Mouse (Mus musculus) left cerebral cortex, postnatal 36 days (tissue): ENCODE measurements around the gene Akr1b10. TPM values are rescaled to one million over a fixed set of nuclear protein-coding genes. Genes with fewer than 3 reads are reported as not detected.
"Not testable (repeated sequence)": the region's sequence is repeated elsewhere in the genome, so short reads cannot be mapped to it uniquely, and the experiment has no call there.

Source experiments
- DNase-seq, 2 experiments: peaks; one replicate each; pipeline ENCODE4 v3.0.0; 2021 to 2022; ENCODE audit warnings: low spot score in 2 of 2, mixed read lengths in 1 of 2
- intact Hi-C: fragments of 180-260 bp; cut with DNase I; formaldehyde crosslinking; loops from one replicate; pipeline ENCODE4 v1.15.1; 2025
- total RNA-seq, 2 experiments: library from RNA; stranded (reverse); gene quantifications; 2 replicates each; pipeline ENCODE4 v1.2.3; 2021

The Akr1b10 gene
- 10 to 100 TPM; 19.7 to 21.6 TPM for total RNA-seq

DNA sequence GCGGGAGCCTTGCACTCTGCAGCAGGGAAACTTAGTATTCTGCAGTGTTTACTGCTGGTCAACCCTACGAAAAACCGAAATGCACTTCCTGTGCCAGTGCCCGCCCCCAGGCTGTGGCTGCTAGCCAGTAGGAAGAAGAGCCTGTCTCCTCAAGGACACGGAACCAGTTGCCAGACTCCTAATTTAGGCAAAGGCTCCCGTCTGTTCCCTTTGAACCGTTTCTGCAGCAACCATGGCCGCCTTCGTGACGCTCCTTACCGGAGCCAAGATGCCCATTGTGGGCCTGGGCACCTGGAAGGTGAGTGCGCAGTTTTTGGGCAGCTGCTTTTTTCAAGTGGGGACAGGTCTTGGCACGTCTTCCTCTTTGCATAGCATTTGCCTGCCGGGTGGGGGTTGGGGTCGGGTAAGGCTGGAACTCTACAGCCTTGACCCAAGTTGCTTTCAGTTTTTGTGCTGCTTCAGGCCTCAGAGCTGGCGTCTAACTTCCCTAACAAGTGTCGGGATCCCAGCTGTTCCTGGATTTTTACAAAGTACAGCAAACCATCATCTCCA lies at the start of gene Akr1b10:
TSS of gene Akr1b10 (plus strand) at position 109 of the 552 bp plus-strand sequence.
- intact Hi-C loops = no loop called here
- DNase-seq = peak; percentile 77 to 83

GRCm38 (mm10) chr6:34334673-34335072 lies 49.3 kb upstream of the Akr1b10 start:
- no peak for DNase-seq
- intact Hi-C loops = no loop called here

- no peak for DNase-seq
- intact Hi-C loops = no loop called here
These were observed 46.2 kb upstream of the Akr1b10 start for GRCm38 (mm10) chr6:34337799-34338198.

- intact Hi-C loops = no loop called here
- DNase-seq = no peak
These were observed 42.0 kb upstream of the Akr1b10 start for GRCm38 (mm10) chr6:34341991-34342390.

GRCm38 (mm10) chr6:34342476-34342875 lies 41.5 kb upstream of the Akr1b10 start:
- DNase-seq = no peak
- intact Hi-C loops = no loop called here

- intact Hi-C loops = no loop called here
- no peak for DNase-seq
These were observed 40.6 kb upstream of the Akr1b10 start for GRCm38 (mm10) chr6:34343426-34343825.

DNA sequence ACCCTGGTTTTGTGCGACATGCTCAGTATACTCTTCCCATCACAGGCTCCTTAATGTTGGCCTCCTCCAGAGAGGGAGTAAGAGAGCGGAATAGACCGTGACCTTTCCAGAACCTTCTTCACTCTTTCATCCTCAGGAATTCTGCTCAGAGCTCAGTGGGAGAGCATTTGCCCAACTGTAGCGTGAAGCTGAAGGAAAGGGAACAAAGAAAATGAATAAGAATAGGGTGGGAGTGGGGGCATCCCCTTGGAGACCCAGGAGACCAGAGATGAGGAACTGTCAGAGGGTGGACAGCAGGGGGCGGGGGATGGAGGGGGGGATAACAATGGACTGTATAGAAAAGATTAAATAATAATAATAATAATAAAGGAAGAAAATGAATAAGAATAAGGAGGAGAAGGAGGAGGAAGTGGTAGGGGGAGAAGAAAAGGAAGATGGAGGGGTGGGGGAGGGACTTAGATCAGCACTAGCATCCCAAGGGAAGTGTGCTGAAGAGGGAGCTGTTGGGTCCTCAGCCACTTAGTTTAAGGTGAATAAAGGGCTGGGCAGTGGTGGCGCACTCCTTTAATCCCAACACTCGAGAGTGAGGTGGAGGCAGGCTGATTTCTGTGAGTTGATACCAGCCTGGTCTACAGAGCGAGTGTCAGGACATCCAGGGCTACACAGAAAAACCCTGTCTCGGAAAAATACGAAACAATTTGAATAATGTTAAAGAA lies 39.7 kb upstream of the Akr1b10 start:
- intact Hi-C loops = no loop called here

GRCm38 (mm10) chr6:34344935-34345334 lies 39.1 kb upstream of the Akr1b10 start:
- intact Hi-C loops = no loop called here

More for the DNA sequence above, 39.7 kb upstream of the Akr1b10 start:
- no peak for DNase-seq

GRCm38 (mm10) chr6:34346096-34346898 lies 37.7 kb upstream of the Akr1b10 start:
- peak; percentile 69 to 79 for DNase-seq
- intact Hi-C loops = loop anchor here (2.0 kb wide), 1 partner anchor 53 kb away; no protein-coding TSS in a partner anchor

More at GRCm38 (mm10) chr6:34344935-34345334, 39.1 kb upstream of the Akr1b10 start:
- DNase-seq = no peak

- DNase-seq = no peak
- intact Hi-C loops = no loop called here
These were observed 33.9 kb upstream of the Akr1b10 start for GRCm38 (mm10) chr6:34350037-34350699.

DNA sequence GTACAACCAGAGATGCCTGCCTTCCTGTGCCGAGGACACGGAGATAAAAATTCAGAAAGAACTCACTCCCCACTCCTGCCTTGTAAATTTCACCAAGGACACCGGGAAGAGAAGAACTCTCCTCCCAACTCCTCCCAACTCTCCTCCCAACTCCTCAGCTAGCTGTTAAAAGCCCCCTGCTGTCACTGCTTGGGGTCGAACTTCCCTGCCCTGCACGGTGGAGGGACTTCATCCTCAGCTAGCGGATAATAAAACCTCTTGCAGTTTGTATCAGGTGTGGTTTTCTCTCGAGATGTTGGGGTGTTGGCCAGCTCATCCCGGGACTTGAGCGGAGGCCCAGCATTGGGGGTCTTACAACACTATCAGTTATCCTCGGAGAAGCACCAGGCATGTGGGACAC lies 32.5 kb upstream of the Akr1b10 start:
- intact Hi-C loops, DNase-seq: not testable (repeated sequence)

GRCm38 (mm10) chr6:34352401-34352800 lies 31.6 kb upstream of the Akr1b10 start:
- intact Hi-C loops = no loop called here
- no peak for DNase-seq

DNA sequence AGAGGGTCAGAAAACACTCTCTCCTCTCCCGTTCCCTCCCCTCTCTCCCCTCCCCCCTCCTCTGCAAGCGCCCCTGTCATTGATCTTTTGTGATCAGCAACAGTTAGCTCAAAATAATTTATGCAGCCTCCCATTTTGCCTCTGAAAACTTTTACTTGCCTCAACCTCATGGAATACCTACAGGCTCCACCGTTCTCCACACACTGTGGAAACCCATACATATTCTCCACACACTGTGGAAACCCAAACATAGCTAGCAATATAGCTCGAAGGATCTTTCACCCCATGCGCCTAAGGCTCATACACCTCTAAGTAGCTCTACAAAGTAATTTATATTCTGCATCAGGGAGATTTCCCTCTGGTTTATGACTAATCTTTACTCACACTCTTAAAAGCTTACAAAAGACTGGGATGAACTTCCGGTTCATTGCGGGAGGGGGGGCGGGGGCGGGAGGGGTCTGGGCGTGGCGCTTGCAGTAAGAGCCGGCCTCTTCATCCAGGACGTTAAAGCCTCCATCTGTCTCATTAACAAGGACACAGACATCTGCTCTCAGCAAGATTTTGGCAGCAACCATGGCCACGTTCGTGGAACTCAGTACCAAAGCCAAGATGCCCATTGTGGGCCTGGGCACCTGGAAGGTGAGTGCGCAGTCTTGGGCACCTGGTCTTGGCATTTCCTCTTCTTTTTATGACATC lies 30.2 kb upstream of the Akr1b10 start, which contains the start of gene Akr1b8:
TSS of gene Akr1b8 (plus strand) at position 462 of the 696 bp plus-strand sequence.
- intact Hi-C loops = no loop called here
- DNase-seq = no peak

DNA sequence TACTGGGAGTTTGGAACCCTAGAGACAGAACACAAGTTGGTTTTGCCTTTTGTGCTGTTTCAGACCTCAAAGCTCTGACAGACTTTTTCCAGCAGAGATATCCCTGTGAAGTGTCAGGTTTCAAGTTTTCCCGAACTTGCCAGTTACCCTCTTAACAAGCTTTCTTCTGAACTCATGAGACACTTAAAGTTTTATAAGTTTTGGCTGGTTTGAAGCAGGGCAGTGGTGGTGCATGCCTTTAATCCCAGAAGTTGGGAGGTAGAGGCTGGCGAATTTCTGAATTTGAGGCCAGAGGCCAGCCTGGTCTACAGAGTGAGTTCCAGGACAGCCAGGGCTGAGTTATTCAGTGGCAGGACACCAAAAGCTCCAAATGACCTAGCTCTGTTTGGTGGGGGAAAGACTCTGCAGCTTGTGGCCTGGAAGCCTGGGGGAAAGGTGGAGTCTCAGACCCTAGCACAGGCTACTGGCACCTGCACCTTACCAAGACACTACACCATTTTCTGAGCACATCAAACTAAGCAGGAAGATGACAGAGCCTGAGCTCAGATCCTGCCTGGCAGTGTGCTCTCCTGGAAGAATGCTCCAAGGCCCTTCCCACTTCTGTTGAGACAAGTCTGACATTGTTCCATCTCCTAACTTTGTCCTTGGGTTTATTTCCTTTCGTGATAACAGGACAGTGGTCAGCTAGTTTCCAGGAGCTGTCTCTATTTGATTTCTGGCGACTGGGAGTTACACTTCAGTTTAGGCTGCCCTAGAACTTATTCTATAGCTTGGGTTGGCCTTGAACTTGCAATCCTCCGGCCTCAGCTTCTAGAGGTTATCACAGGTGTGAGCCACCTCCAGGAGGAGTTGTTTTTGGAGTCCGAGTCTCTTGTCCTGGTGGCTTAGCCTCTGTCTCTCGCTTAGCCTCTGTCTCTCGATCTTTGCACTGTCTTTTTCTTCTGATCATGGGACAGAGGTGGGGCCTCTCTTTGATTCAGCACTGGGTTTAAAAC lies 29.4 kb upstream of the Akr1b10 start:
- intact Hi-C loops = no loop called here
- DNase-seq = no peak

DNA sequence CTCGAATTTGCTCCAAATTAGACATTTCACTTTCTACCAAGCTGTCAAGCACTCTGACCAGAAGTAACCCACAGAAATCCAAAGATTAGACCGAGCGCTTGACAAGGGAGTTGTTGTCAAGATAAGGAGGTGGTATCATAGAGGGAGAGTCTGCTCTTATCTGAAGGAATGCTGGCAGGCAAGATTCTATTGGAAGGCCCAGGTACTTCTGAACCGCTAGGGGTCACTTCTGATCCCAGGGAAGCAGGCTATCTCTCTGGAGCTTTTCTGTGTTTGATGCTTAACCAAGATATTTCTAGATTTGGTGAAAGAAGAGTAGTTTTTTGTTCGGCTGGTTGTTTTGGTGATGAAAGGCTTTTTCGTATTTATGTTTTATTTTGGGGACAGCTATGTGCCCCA lies 28.7 kb upstream of the Akr1b10 start:
- DNase-seq = no peak
- intact Hi-C loops = no loop called here

DNA sequence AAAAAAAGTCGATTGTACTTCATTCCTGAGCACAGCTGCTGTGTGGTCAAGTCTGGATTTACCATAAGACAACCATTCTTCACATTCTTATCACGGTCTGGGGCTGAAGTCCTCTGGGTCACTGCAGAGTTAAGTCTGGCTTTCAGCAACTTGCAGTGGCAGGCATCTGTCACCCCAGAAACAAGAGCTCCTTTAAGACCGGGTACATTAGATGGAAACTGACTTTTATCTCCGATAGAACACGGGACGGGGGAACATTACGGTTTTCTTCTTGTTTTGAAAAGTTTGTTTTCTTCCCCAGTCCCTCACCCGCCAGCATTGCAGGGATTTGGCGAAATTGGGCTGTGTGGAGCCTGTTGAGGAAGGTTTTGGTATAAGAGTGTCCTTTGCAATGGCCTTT lies 28.2 kb upstream of the Akr1b10 start:
- intact Hi-C loops = no loop called here
- DNase-seq = no peak

DNA sequence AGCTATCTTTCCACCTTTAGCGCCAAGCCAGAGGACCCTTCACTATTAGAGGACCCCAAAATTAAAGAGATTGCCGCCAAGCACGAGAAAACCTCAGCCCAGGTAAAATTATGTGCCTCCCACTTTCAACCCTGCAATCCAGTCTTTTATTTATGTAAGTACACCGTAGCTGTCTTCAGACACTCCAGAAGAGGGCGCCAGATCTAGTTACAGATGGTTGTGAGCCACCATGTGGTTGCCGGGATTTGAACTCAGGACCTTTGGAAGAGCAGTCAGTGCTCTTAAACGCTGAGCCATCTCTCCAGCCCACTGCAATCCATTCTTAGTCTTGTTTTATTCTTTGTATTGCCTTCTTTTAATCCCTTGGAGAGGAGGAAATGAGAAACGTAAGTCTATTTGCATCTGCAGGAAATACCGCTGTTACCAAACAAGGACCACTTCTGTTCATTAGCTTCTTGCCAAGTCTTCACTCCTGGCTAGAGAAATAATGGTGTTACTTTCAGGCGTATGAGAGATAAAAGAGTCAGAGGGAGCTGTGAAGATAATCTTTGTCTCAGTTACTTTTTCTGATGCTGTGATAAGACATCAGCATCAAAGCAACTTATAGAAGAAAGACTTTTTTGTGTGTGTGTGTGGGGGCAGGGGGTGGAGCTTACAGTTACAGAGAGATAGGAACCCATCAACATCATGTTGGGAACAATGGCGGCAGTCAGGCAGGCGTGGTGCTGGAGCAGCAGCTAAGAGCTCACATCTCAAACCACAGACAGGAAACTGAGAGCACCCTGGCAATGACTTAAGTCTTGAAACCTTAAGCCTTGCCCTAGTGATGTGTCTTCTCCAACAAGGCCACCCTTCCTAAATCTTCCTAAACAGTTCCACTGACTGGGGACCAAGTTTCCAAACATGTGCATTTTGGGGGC lies 19.5 kb upstream of the Akr1b10 start:
- intact Hi-C loops = no loop called here
- no peak for DNase-seq
